Mouse (Mus musculus): ENCODE measurements around the gene Pcyox1.

GRCm38 (mm10) chr6:86439119-86439496 is 42.2 kb upstream of the Pcyox1 start:
- TF ChIP-seq EP300 (optimal IDR thresholded peaks at IDR 0.05) (no peak), CTCF (IDR thresholded peaks at IDR 0.05; ENCODE audit: low read depth) (no peak)

All from stomach, postnatal 0 days (tissue).